Mouse (Mus musculus) testis, adult 2 months (tissue): Measurements from ENCODE around the gene Tprg.

Source experiments
- CTCF ChIP-seq: fragments of 200-500 bp; IDR thresholded peaks from 2 replicates; pipeline ENCODE4 v1.5.1; 2012; ENCODE audit warnings: low read depth, mild to moderate bottlenecking, inconsistent platforms, low read length, moderate library complexity; ENCODE audit not compliant: control insufficient read depth, insufficient read depth, insufficient replicate concordance
- POLR2A ChIP-seq: fragments of 200-500 bp; IDR thresholded peaks from 2 replicates; pipeline ENCODE4 v1.6.1; 2012; ENCODE audit warnings: low read depth, mild to moderate bottlenecking, inconsistent platforms, low read length, moderate library complexity; ENCODE audit not compliant: control insufficient read depth

- no peak for TF ChIP-seq CTCF
- no peak for TF ChIP-seq POLR2A
Measured at GRCm38 (mm10) chr16:25248889-25249288, 37.7 kb upstream of the Tprg start.
